Mouse (Mus musculus) neural tube, embryonic 11.5 days (tissue): ENCODE results near the gene Crat. TPM values are rescaled to one million over a fixed set of nuclear protein-coding genes. Genes with fewer than 3 reads are reported as not detected.

Experiments
- ATAC-seq: fragments of 200-750 bp; cut with Nextera tagmentation; 2 replicates; pipeline ENCODE4 v1.8.0; 2017; ENCODE audit warnings: moderate number of reproducible peaks, mild to moderate bottlenecking, moderate TSS enrichment, moderate library complexity; ENCODE audit not compliant: insufficient read depth, low FRiP score, low TSS enrichment
- DNase-seq: peaks from one replicate; pipeline ENCODE4 v3.0.0-alpha.2; 2015; ENCODE audit warnings: low spot score
- H3K27ac ChIP-seq: fragments of 300-500 bp; sonication (generic); 2 replicates; pipeline ENCODE4 v1.5.1; 2014; ENCODE audit warnings: low read depth, mild to moderate bottlenecking, low read length
- H3K27me3 ChIP-seq: fragments of 300-500 bp; sonication (generic); 2 replicates; pipeline ENCODE4 v1.6.1; 2014; ENCODE audit warnings: mild to moderate bottlenecking, low read length, mixed read lengths; ENCODE audit not compliant: control insufficient read depth, insufficient read depth
- H3K36me3 ChIP-seq: fragments of 300-500 bp; sonication (generic); 2 replicates; pipeline ENCODE4 v1.6.1; 2014; ENCODE audit warnings: mild to moderate bottlenecking, low read length, moderate library complexity, mixed read lengths; ENCODE audit not compliant: control insufficient read depth, insufficient read depth
- H3K4me1 ChIP-seq: fragments of 300-500 bp; sonication (generic); 2 replicates; pipeline ENCODE4 v1.6.1; 2014; ENCODE audit warnings: low read length, mixed read lengths; ENCODE audit not compliant: control insufficient read depth, insufficient read depth
- H3K4me2 ChIP-seq: fragments of 300-500 bp; sonication (generic); 2 replicates; pipeline ENCODE4 v1.6.1; 2014; ENCODE audit warnings: low read depth, mild to moderate bottlenecking, moderate library complexity
- H3K4me3 ChIP-seq: fragments of 300-500 bp; sonication (generic); 2 replicates; pipeline ENCODE4 v1.5.1; 2014; ENCODE audit warnings: low read depth, low read length
- H3K9ac ChIP-seq: fragments of 300-500 bp; sonication (generic); 2 replicates; pipeline ENCODE4 v1.6.1; 2014; ENCODE audit warnings: mild to moderate bottlenecking, low read length
- H3K9me3 ChIP-seq: fragments of 300-500 bp; sonication (generic); 2 replicates; pipeline ENCODE4 v1.6.1; 2016; ENCODE audit warnings: low read length; ENCODE audit not compliant: control insufficient read depth
- WGBS: fragments of 180-500 bp; shearing (Covaris S2); extraction: QIAGEN DNeasy Blood & Tissue Kit; methylation state at CpG from one replicate; pipeline ENCODE4 v1.1.7; 2014; 5-methylcytosine and 5-hydroxymethylcytosine counted together
- polyA plus RNA-seq: library from polyadenylated mRNA; unstranded; fragments of >200 nt; fragmentation: Nextera tagmentation; extraction: Ambion mirVana; gene quantifications from 2 replicates; pipeline ENCODE4 v1.2.1, GENCODE M21; 2014

The Crat gene
- polyA plus RNA-seq, 1 experiment from 2014 or later: 29.1 TPM

- no peaks in the 10 kb centered on the region for H3K27me3 ChIP-seq
- H3K9ac ChIP-seq: no peak overlapping the region
- H3K9me3 ChIP-seq: no peaks in the 10 kb centered on the region
- H3K36me3 ChIP-seq: peaks cover 25% of the 10 kb centered on the region
- no peak overlapping the region for H3K4me2 ChIP-seq
- no peaks in the 10 kb centered on the region for H3K4me1 ChIP-seq
- WGBS: 92% methylated on average over 9 of the region's 10 CpGs
- ATAC-seq (no peak), DNase-seq (no peak)
- no peak overlapping the region for H3K27ac ChIP-seq
- no peak overlapping the region for H3K4me3 ChIP-seq
Observed at GRCm38 (mm10) chr2:30380564-30381376, 34.8 kb downstream of the Crat start.

GRCm38 (mm10) chr2:30379307-30379706 lies 36.3 kb downstream of the Crat start:
- no peak for DNase-seq
- H3K4me3 ChIP-seq: no peak overlapping the region
- no peak overlapping the region for H3K27ac ChIP-seq
- WGBS: 95% methylated on average over 7 of the region's 7 CpGs
- H3K36me3 ChIP-seq: peaks cover 24% of the 10 kb centered on the region
- H3K9me3 ChIP-seq: no peaks in the 10 kb centered on the region
- no peak for ATAC-seq
- no peaks in the 10 kb centered on the region for H3K27me3 ChIP-seq
- H3K4me2 ChIP-seq: no peak overlapping the region
- H3K4me1 ChIP-seq: no peaks in the 10 kb centered on the region
- H3K9ac ChIP-seq: no peak overlapping the region

DNA sequence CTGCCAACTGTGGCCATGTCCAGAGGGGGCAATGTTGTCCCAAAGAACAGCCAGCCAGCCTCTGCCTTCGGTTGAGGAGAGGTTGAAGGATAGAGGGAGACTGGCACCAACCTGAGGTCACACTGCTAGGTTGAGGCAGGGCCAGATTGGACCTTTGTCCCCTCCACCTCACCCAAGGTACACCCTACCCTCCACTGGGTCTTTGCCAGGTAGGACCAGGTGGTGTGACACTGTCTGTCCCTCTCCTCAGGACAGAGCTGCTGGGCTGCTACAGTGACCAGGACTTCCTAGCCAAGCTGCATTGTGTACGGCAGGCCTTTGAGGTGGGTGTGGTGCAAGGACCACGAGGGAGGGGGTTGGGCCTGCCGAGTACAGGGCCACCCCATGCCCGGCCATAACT lies 37.9 kb downstream of the Crat start:
- Histone ChIP-seq H3K9ac (no peak overlapping the region), H3K9me3 (no peaks in the 10 kb centered on the region), H3K4me1 (no peaks in the 10 kb centered on the region), H3K4me3 (no peak overlapping the region), H3K27me3 (no peaks in the 10 kb centered on the region), H3K4me2 (no peak overlapping the region), H3K36me3 (peaks cover 18% of the 10 kb centered on the region), H3K27ac (no peak overlapping the region)
- no peak for DNase-seq
- WGBS: 92% methylated on average over 5 of the region's 5 CpGs
- ATAC-seq: no peak

- no peaks in the 10 kb centered on the region for H3K4me1 ChIP-seq
- no peak overlapping the region for H3K4me3 ChIP-seq
- 92% methylated on average over 10 of the region's 10 CpGs for WGBS
- no peak overlapping the region for H3K4me2 ChIP-seq
- H3K9me3 ChIP-seq: no peaks in the 10 kb centered on the region
- peaks cover 21% of the 10 kb centered on the region for H3K36me3 ChIP-seq
- H3K9ac ChIP-seq: no peak overlapping the region
- H3K27ac ChIP-seq: no peak overlapping the region
- no peaks in the 10 kb centered on the region for H3K27me3 ChIP-seq
- ATAC-seq (no peak), DNase-seq (no peak)
Observed at GRCm38 (mm10) chr2:30375893-30376292, 39.7 kb downstream of the Crat start.

DNA sequence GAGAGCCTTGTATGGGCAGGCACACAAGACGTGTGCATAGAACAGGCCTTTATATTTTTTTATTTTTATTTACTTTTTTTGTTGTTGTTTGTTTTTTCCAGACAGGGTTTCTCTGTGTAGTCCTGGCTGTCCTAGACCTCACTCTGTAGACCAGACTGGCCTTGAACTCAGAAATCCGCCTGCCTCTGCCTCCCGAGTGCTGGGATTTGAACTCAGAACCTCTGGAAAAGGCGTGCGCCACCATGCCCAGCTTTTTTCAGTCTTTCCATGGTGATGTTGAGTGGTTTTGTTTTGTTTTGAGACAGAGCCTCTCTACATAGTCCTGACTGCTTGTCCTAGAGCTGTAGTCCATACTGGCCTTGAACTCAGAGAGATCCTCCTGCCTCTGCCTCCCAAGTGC lies 42.9 kb downstream of the Crat start:
- H3K4me2 ChIP-seq: no peak overlapping the region
- no peak overlapping the region for H3K4me3 ChIP-seq
- no peak overlapping the region for H3K9ac ChIP-seq
- DNase-seq: no peak
- no peaks in the 10 kb centered on the region for H3K27me3 ChIP-seq
- H3K9me3 ChIP-seq: no peaks in the 10 kb centered on the region
- ATAC-seq: no peak
- 97% methylated on average over 5 of the region's 5 CpGs for WGBS
- no peaks in the 10 kb centered on the region for H3K4me1 ChIP-seq
- no peak overlapping the region for H3K27ac ChIP-seq
- H3K36me3 ChIP-seq: peaks cover 26% of the 10 kb centered on the region

GRCm38 (mm10) chr2:30371544-30371943 lies 44.1 kb downstream of the Crat start:
- Histone ChIP-seq H3K36me3 (peaks cover 23% of the 10 kb centered on the region), H3K9ac (no peak overlapping the region), H3K9me3 (no peaks in the 10 kb centered on the region), H3K27me3 (no peaks in the 10 kb centered on the region), H3K4me3 (no peak overlapping the region), H3K27ac (no peak overlapping the region), H3K4me1 (no peaks in the 10 kb centered on the region), H3K4me2 (no peak overlapping the region)
- DNase-seq (no peak), ATAC-seq (no peak)
- WGBS: 97% methylated on average over 8 of the region's 8 CpGs

- Histone ChIP-seq H3K27ac (no peak overlapping the region), H3K9me3 (no peaks in the 10 kb centered on the region), H3K27me3 (no peaks in the 10 kb centered on the region), H3K4me3 (no peak overlapping the region), H3K4me2 (no peak overlapping the region), H3K36me3 (peaks cover 15% of the 10 kb centered on the region), H3K9ac (peak overlapping the region; percentile 8; the same call in 1 of the 2 replicates), H3K4me1 (peaks cover 11% of the 10 kb centered on the region)
- DNase-seq (no peak), ATAC-seq (no peak)
- 75% methylated on average over 5 of the region's 5 CpGs for whole genome bisulfite sequencing
Observed at GRCm38 (mm10) chr2:30366203-30366602, 49.4 kb downstream of the Crat start.

DNA sequence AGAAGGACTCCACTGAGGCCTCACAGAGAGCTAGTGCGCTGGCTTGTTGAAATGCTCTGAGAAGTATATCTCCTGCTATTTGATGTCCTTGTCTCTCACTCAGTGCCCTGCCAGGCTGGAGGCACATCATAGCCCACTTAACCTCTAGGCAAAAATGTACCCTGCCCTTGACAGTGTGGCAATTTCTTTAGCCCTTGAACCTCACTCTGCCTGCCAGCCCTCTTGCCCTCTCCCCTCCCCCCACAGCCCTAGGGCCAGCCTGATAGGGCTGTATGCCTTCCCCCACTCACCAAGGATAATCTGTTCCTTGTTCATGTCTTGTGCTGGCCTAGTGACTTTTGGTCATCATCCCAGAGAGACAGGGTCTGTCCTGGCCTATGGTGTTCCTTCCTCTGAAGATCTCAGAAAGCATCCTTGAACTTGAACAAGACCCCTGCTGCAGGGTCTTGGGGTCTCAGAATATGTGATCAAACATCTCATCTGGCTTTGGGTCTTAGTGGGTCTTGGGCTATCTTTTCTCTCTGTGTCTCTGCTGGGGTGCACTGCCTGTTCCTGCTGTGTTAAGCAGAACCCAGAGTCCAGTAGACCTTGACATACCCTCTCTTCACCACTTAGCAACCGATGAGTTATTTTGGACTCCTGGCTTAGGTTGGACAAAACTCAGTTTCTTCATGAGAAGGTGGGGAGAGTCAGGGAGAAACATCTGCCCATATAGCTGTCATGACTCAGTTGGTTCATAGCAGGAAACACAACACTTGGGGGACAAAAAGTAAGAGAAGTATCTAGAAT lies 50.1 kb downstream of the Crat start:
- no peak for ATAC-seq
- Histone ChIP-seq H3K27ac (no peak overlapping the region), H3K4me2 (peak overlapping the region; percentile 95), H3K4me1 (peaks cover 11% of the 10 kb centered on the region), H3K27me3 (no peaks in the 10 kb centered on the region), H3K9me3 (no peaks in the 10 kb centered on the region), H3K9ac (no peak overlapping the region), H3K4me3 (peak overlapping the region; percentile 93), H3K36me3 (peaks cover 9% of the 10 kb centered on the region)
- no peak for DNase-seq
- 93% methylated on average over 2 of the region's 2 CpGs for WGBS
